Mouse (Mus musculus) lung, embryonic 16.5 days (tissue): Measurements from ENCODE around the gene Psmb11. TPM values are rescaled to one million over a fixed set of nuclear protein-coding genes. Genes with fewer than 3 reads are reported as not detected.
A peak's percentile ranks its signal among the peaks of the same experiment; 100 is the strongest.

Experiments
- ATAC-seq: fragments of 200-750 bp; cut with Nextera tagmentation; 2 replicates; pipeline ENCODE4 v1.8.0; 2017; ENCODE audit warnings: low read depth, mild to moderate bottlenecking, moderate library complexity
- H3K27ac ChIP-seq: fragments of 300-500 bp; sonication (generic); 2 replicates; pipeline ENCODE4 v1.5.1; 2014; ENCODE audit warnings: mild to moderate bottlenecking, control low read depth, low read length
- H3K27me3 ChIP-seq: fragments of 300-500 bp; sonication (generic); 2 replicates; pipeline ENCODE4 v1.6.1; 2014; ENCODE audit warnings: low read depth, low read length, mixed read lengths; ENCODE audit not compliant: control insufficient read depth, insufficient read depth
- H3K36me3 ChIP-seq: fragments of 300-500 bp; sonication (generic); 2 replicates; pipeline ENCODE4 v1.6.1; 2014; ENCODE audit warnings: low read length; ENCODE audit not compliant: control insufficient read depth, insufficient read depth
- H3K4me1 ChIP-seq: fragments of 300-500 bp; sonication (generic); replicated peaks from 2 replicates; pipeline ENCODE4 v1.6.1; 2014; ENCODE audit warnings: low read length, mixed read lengths; ENCODE audit not compliant: control insufficient read depth, insufficient read depth
- H3K4me2 ChIP-seq: fragments of 300-500 bp; sonication (generic); 2 replicates; pipeline ENCODE4 v1.6.1; 2014; ENCODE audit warnings: low read depth, low read length, control low read depth
- H3K4me3 ChIP-seq: fragments of 300-500 bp; sonication (generic); 2 replicates; pipeline ENCODE4 v1.5.1; 2014; ENCODE audit warnings: mild to moderate bottlenecking, low read length, control low read depth
- H3K9ac ChIP-seq: fragments of 300-500 bp; sonication (generic); 2 replicates; pipeline ENCODE4 v1.6.1; 2014; ENCODE audit warnings: low read length, control low read depth
- H3K9me3 ChIP-seq: fragments of 300-500 bp; sonication (generic); 2 replicates; pipeline ENCODE4 v1.6.1; 2016; ENCODE audit warnings: low read length; ENCODE audit not compliant: control insufficient read depth
- WGBS: fragments of 180-500 bp; shearing (Covaris S2); extraction: QIAGEN DNeasy Blood & Tissue Kit; methylation state at CpG from one replicate; pipeline ENCODE4 v1.1.7; 2014; 5-methylcytosine and 5-hydroxymethylcytosine counted together
- polyA plus RNA-seq: library from polyadenylated mRNA; unstranded; fragments of >200 nt; fragmentation: Nextera tagmentation; extraction: Ambion mirVana; gene quantifications from 2 replicates; pipeline ENCODE4 v1.2.1, GENCODE M21; 2015

Psmb11 gene
- polyA plus RNA-seq, 1 experiment from 2014 or later = 1.2 TPM

DNA sequence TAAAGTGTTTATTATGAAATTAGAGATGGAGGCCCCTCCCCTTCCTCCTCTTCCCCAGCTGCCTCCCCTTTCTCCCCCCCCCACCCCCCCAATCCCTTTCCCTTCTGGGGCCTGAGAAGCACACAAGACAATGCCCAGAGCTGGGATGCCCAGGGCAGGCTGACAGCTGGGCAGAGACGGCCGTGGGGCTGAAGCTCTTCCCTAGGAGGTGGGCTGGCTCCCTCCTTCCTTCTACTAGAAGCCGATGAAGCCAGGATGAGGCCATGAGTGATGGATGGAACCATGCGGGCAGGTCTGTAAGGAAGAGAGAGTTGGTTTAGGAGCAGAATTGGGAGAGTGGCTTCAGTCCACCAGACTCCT is 10.0 kb downstream of the Psmb11 start:
- no peak overlapping the region for H3K4me3 ChIP-seq
- no peaks in the 10 kb centered on the region for H3K9me3 ChIP-seq
- H3K27me3 ChIP-seq = no peaks in the 10 kb centered on the region
- WGBS = 53% methylated on average over 4 of the region's 4 CpGs
- no peaks in the 10 kb centered on the region for H3K4me1 ChIP-seq
- H3K36me3 ChIP-seq = peaks cover 13% of the 10 kb centered on the region
- no peak overlapping the region for H3K27ac ChIP-seq
- no peak overlapping the region for H3K4me2 ChIP-seq
- no peak overlapping the region for H3K9ac ChIP-seq
- no peak for ATAC-seq

DNA sequence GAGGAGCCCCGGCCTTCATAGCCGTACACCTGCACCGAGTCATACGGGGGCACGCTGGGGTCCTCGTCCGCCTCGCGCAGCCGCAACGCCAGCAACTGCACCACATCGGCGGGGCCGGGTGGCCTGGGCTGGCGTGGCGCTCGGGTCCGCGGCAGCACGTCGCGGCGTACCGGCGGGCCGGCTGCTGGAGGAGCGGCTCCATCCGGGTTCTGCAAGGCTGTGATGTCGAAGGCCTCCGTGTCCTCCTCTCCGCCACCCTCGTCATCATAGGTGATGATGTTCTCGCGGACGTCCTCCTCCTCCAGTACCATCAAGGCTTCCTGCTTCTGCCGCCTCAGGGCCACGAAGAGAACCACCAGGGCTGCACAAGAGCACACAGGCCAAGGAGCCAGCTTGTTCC is 11.0 kb downstream of the Psmb11 start:
- no peak overlapping the region for H3K9ac ChIP-seq
- no peak overlapping the region for H3K4me2 ChIP-seq
- WGBS = 90% methylated on average over 27 of the region's 37 CpGs
- no peak overlapping the region for H3K4me3 ChIP-seq
- H3K27me3 ChIP-seq = no peaks in the 10 kb centered on the region
- no peak for ATAC-seq
- H3K9me3 ChIP-seq = no peaks in the 10 kb centered on the region
- H3K36me3 ChIP-seq = peaks cover 13% of the 10 kb centered on the region
- no peak overlapping the region for H3K27ac ChIP-seq
- H3K4me1 ChIP-seq = no peaks in the 10 kb centered on the region

GRCm38 (mm10) chr14:54634182-54634581 is 12.9 kb downstream of the Psmb11 start:
- no peak overlapping the region for H3K4me3 ChIP-seq
- ATAC-seq = no peak; the same call in 1 of the 2 replicates
- 66% methylated on average over 4 of the region's 4 CpGs for whole genome bisulfite sequencing
- peaks cover 13% of the 10 kb centered on the region for H3K36me3 ChIP-seq
- no peak overlapping the region for H3K27ac ChIP-seq
- no peaks in the 10 kb centered on the region for H3K27me3 ChIP-seq
- H3K9me3 ChIP-seq = no peaks in the 10 kb centered on the region
- no peak overlapping the region for H3K4me2 ChIP-seq
- no peak overlapping the region for H3K9ac ChIP-seq
- no peaks in the 10 kb centered on the region for H3K4me1 ChIP-seq

DNA sequence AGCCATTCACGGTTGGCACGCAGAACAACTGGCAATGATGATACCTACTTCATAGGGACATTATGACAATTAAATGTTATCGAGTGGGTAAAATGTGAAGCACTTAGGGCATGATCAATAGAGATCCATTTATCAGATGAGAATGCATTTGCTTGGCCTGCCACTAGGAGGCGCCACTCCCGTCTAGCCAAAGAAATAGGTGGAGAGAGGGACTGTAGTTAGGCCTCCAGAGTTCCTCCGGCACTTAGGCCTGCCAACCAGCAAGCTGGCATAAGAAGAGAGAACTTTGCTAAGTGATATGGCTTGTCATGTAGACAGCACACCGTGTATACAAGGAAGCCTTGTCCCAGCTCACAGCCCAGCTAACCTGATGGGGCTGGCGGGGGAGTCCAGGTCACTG is 15.7 kb downstream of the Psmb11 start:
- ATAC-seq = no peak
- H3K27me3 ChIP-seq = no peaks in the 10 kb centered on the region
- H3K4me2 ChIP-seq = no peak overlapping the region
- H3K27ac ChIP-seq = no peak overlapping the region
- H3K9me3 ChIP-seq = no peaks in the 10 kb centered on the region
- no peak overlapping the region for H3K4me3 ChIP-seq
- 52% methylated on average over 8 of the region's 8 CpGs for WGBS
- peaks cover 11% of the 10 kb centered on the region for H3K36me3 ChIP-seq
- H3K4me1 ChIP-seq = peaks cover 6% of the 10 kb centered on the region; the same call in 1 of the 2 replicates
- no peak overlapping the region for H3K9ac ChIP-seq

DNA sequence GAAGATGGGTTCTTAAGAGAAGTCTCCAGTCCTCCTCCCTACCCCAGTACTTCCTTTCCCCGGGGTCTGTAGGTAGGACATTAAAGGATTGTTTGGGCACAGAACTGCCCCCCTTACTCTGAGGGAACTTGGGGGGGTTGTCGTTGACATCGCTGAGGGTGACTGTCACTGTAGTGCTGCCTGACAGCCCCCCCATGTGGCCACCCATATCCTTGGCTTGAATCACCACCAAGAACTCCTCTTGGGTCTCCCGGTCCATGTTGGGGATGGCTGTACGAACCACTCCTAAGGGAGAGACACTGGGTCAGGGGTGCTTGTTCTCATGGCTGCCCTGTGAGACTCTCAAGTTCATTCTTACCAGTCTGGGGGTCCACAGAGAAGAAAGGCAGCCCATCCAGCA is 17.0 kb downstream of the Psmb11 start:
- Histone ChIP-seq H3K27me3 (no peaks in the 10 kb centered on the region), H3K36me3 (peaks cover 4% of the 10 kb centered on the region; the same call in 1 of the 2 replicates), H3K9me3 (no peaks in the 10 kb centered on the region), H3K4me1 (peaks cover 6% of the 10 kb centered on the region; the same call in 1 of the 2 replicates), H3K9ac (no peak overlapping the region), H3K4me2 (no peak overlapping the region), H3K27ac (no peak overlapping the region), H3K4me3 (no peak overlapping the region)
- no peak for ATAC-seq
- 60% methylated on average over 5 of the region's 5 CpGs for WGBS

GRCm38 (mm10) chr14:54640121-54640520 is 18.9 kb downstream of the Psmb11 start:
- no peak for ATAC-seq
- Histone ChIP-seq H3K4me2 (peak overlapping the region; percentile 84), H3K27me3 (no peaks in the 10 kb centered on the region), H3K27ac (no peak overlapping the region), H3K4me1 (peaks cover 6% of the 10 kb centered on the region; the same call in 1 of the 2 replicates), H3K9me3 (no peaks in the 10 kb centered on the region), H3K36me3 (peaks cover 20% of the 10 kb centered on the region), H3K9ac (peak overlapping the region; percentile 26; the same call in 1 of the 2 replicates), H3K4me3 (0 out of 2 replicates have a peak overlapping the region, but pooled peaks have one; percentile 0)
- 27% methylated on average over 4 of the region's 4 CpGs for WGBS

GRCm38 (mm10) chr14:54640946-54641304 is 19.7 kb downstream of the Psmb11 start, which contains the start of gene Gm17606:
Gene Gm17606, plus strand, starts transcription at chr14:54640952.
- H3K4me2 ChIP-seq = peak within 1 kb of the TSS; percentile 84
- peak within 1 kb of the TSS; percentile 58 for H3K4me3 ChIP-seq
- peaks cover 28% of the 10 kb centered on the region for H3K36me3 ChIP-seq
- H3K9me3 ChIP-seq = no peaks in the 10 kb centered on the region
- no peaks in the 10 kb centered on the region for H3K27me3 ChIP-seq
- peaks cover 6% of the 10 kb centered on the region; the same call in 1 of the 2 replicates for H3K4me1 ChIP-seq
- no peak; the same call in 1 of the 2 replicates for ATAC-seq
- H3K27ac ChIP-seq = 0 out of 2 replicates have a peak within 1 kb of the TSS, but pooled peaks have one; percentile 41
- WGBS = 1% methylated on average over 27 of the region's 28 CpGs
- H3K9ac ChIP-seq = peak within 1 kb of the TSS; percentile 75

GRCm38 (mm10) chr14:54641305-54641969 is 20.2 kb downstream of the Psmb11 start, which contains the start of gene Cdh24:
Gene Cdh24, minus strand, starts transcription at chr14:54641364.
- no peaks in the 10 kb centered on the region for H3K9me3 ChIP-seq
- H3K4me3 ChIP-seq = peak within 1 kb of the TSS; percentile 58
- H3K4me2 ChIP-seq = peak within 1 kb of the TSS; percentile 84
- H3K27me3 ChIP-seq = no peaks in the 10 kb centered on the region
- H3K9ac ChIP-seq = peak within 1 kb of the TSS; percentile 75
- H3K36me3 ChIP-seq = peaks cover 33% of the 10 kb centered on the region
- 0 out of 2 replicates have a peak within 1 kb of the TSS, but pooled peaks have one; percentile 41 for H3K27ac ChIP-seq
- under 1% methylated on average over 43 of the region's 52 CpGs for WGBS
- peaks cover 6% of the 10 kb centered on the region for H3K4me1 ChIP-seq
- ATAC-seq = peak; percentile 96

GRCm38 (mm10) chr14:54642224-54642944 is 21.2 kb downstream of the Psmb11 start:
- Histone ChIP-seq H3K27ac (no peak overlapping the region), H3K9me3 (no peaks in the 10 kb centered on the region), H3K4me1 (peaks cover 10% of the 10 kb centered on the region), H3K36me3 (peaks cover 41% of the 10 kb centered on the region), H3K4me3 (no peak overlapping the region), H3K27me3 (no peaks in the 10 kb centered on the region), H3K9ac (no peak overlapping the region), H3K4me2 (no peak overlapping the region)
- 78% methylated on average over 24 of the region's 25 CpGs for WGBS
- ATAC-seq = no peak
